Comparison of ENCODE assay signal across 11 mouse cellular contexts in the genomic region with DNA sequence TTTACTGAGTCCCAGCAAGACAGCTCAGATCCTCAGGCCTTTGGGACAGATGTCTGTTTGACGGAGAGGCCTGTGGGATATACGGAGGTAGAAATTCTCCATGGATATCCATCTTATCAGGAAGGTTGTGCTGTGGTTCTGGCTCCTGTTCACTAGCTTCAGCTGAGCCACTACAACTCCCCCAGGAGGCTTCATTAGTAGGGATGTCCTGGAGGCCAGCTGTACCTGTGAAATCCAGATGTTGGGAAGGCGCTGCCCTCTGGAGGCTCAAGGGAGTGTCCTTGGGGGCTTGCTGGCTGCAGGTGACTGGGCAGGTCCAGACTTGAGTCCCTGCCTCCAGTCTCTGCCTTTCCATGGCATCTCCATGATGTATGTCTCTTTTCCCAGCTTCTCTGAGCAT.
DNase-seq lines count a peak whose midpoint lies in the region; ATAC-seq and TF ChIP-seq lines count a peak whose summit lies in the region.
"Had no signal": no experiment of that assay in that cellular context is flagged by ENCODE, and none has a peak within 500 bp of the region (broad histone marks: within the 10 kb centered on the region; RNA-seq: fewer than 3 reads in every experiment).

No protein-coding gene starts in this region.

- no peak overlapping the region for H3K4me2 ChIP-seq in forebrain, postnatal 0 days (ENCODE audit: low read depth)
- H3K4me2 ChIP-seq in neural tube, embryonic 12.5 days (replicated peaks), result peak overlapping the region; percentile 55; the same call in 1 of the 2 replicates
- no peak overlapping the region for H3K4me2 ChIP-seq in stomach, embryonic 16.5 days (ENCODE audit: low read depth, low read length)
- H3K4me2 ChIP-seq: liver, embryonic 12.5 days had no signal

- no peak overlapping the region for H3K9ac ChIP-seq in forebrain, postnatal 0 days
- H3K9ac ChIP-seq in neural tube, embryonic 12.5 days, result no peak overlapping the region
- H3K9ac ChIP-seq in stomach, embryonic 16.5 days (ENCODE audit: low read length), result 0 out of 2 replicates have a peak overlapping the region, but pooled peaks have one; percentile 3
- H3K9ac ChIP-seq: liver, embryonic 12.5 days had no signal

- H3K4me3 ChIP-seq in forebrain, embryonic 10.5 days, result no peak overlapping the region
- no peak overlapping the region for H3K4me3 ChIP-seq in forebrain, postnatal 0 days (ENCODE audit: low read depth, low read length)
- H3K4me3 ChIP-seq in kidney, adult 2 months (ENCODE audit: insufficient read depth, low read depth, low read length), result no peak overlapping the region
- H3K4me3 ChIP-seq in neural tube, embryonic 12.5 days, result no peak overlapping the region
- no peak overlapping the region for H3K4me3 ChIP-seq in stomach, embryonic 16.5 days (replicated peaks; ENCODE audit: low read length)
- H3K4me3 ChIP-seq: liver, embryonic 12.5 days had no signal

- ATAC-seq in forebrain, postnatal 0 days, result no peak
- no peak for ATAC-seq in neural tube, embryonic 12.5 days (ENCODE audit: low FRiP score, low read depth)
- ATAC-seq in stomach, embryonic 16.5 days (ENCODE audit: insufficient read depth, low FRiP score), result no peak
- ATAC-seq: liver, embryonic 12.5 days had no signal

- peaks cover 3% of the 10 kb centered on the region; the same call in 1 of the 2 replicates for H3K9me3 ChIP-seq in forebrain, embryonic 10.5 days
- H3K9me3 ChIP-seq in forebrain, postnatal 0 days (ENCODE audit: low read length), result no peaks in the 10 kb centered on the region
- peaks cover 3% of the 10 kb centered on the region; the same call in 1 of the 2 replicates for H3K9me3 ChIP-seq in neural tube, embryonic 12.5 days
- H3K9me3 ChIP-seq in stomach, embryonic 16.5 days (replicated peaks; ENCODE audit: control insufficient read depth, low read length), result peaks cover 6% of the 10 kb centered on the region; the same call in 1 of the 2 replicates

- 64% methylated on average over 3 of the region's 3 CpGs for WGBS in forebrain, embryonic 10.5 days
- 73% methylated on average over 3 of the region's 3 CpGs for WGBS in forebrain, postnatal 0 days
- WGBS in kidney, adult 2 months, result 91% methylated on average over 3 of the region's 3 CpGs
- 59% methylated on average over 3 of the region's 3 CpGs for WGBS in neural tube, embryonic 12.5 days
- 70% methylated on average over 3 of the region's 3 CpGs for WGBS in stomach, embryonic 16.5 days

- TF ChIP-seq CTCF in forebrain, postnatal 0 days (IDR thresholded peaks at IDR 0.05; ENCODE audit: low read depth), result no peak
- TF ChIP-seq CTCF in kidney, adult 2 months (conservative IDR thresholded peaks at IDR 0.05; ENCODE audit: insufficient read depth, insufficient read length, low read depth, low read length), result 0 out of 2 replicates have a peak, but pooled peaks have one; percentile 22

- H3K36me3 ChIP-seq in forebrain, embryonic 10.5 days (replicated peaks), result no peaks in the 10 kb centered on the region
- no peaks in the 10 kb centered on the region for H3K36me3 ChIP-seq in forebrain, postnatal 0 days (ENCODE audit: insufficient read depth)
- H3K36me3 ChIP-seq in kidney, adult 2 months (ENCODE audit: control insufficient read depth, insufficient read depth, low read length), result no peaks in the 10 kb centered on the region
- no peaks in the 10 kb centered on the region for H3K36me3 ChIP-seq in neural tube, embryonic 12.5 days
- no peaks in the 10 kb centered on the region for H3K36me3 ChIP-seq in stomach, embryonic 16.5 days (ENCODE audit: control insufficient read depth, insufficient read depth, low read length)
- H3K36me3 ChIP-seq: hindbrain, embryonic 12.5 days; liver, embryonic 12.5 days had no signal

- no peak for TF ChIP-seq POLR2A in kidney, adult 2 months (IDR thresholded peaks at IDR 0.05; ENCODE audit: low read depth, low read length)

- peaks cover 70% of the 10 kb centered on the region for H3K4me1 ChIP-seq in forebrain, embryonic 10.5 days
- H3K4me1 ChIP-seq in forebrain, postnatal 0 days (ENCODE audit: insufficient read depth), result 0 out of 2 replicates have a peak, but pooled peaks cover 7% of the 10 kb centered on the region
- H3K4me1 ChIP-seq in kidney, adult 2 months (ENCODE audit: control insufficient read depth, insufficient read depth, low read length), result peaks cover 8% of the 10 kb centered on the region
- H3K4me1 ChIP-seq in neural tube, embryonic 12.5 days, result peaks cover 65% of the 10 kb centered on the region
- peaks cover 46% of the 10 kb centered on the region for H3K4me1 ChIP-seq in stomach, embryonic 16.5 days (ENCODE audit: control insufficient read depth, insufficient read depth, low read length)

- peaks cover 94% of the 10 kb centered on the region for H3K27me3 ChIP-seq in forebrain, embryonic 10.5 days (ENCODE audit: poor library complexity, severe bottlenecking)
- H3K27me3 ChIP-seq in forebrain, postnatal 0 days (ENCODE audit: insufficient read depth, low read length), result no peaks in the 10 kb centered on the region
- H3K27me3 ChIP-seq in kidney, adult 2 months (replicated peaks; ENCODE audit: control insufficient read depth, insufficient read depth, low read length), result no peaks in the 10 kb centered on the region
- 0 out of 2 replicates have a peak, but pooled peaks cover 7% of the 10 kb centered on the region for H3K27me3 ChIP-seq in neural tube, embryonic 12.5 days (replicated peaks)
- no peaks in the 10 kb centered on the region; the same call in 1 of the 2 replicates for H3K27me3 ChIP-seq in stomach, embryonic 16.5 days (ENCODE audit: control insufficient read depth, insufficient read depth, low read length)

- DNase-seq in forebrain, embryonic 10.5 days (ENCODE audit: extremely low spot score, low spot score), result no peak
- no peak for DNase-seq in forebrain, postnatal 0 days
- no peak for DNase-seq in kidney, adult 2 months
- DNase-seq in kidney, postnatal 4 days, result no peak
- DNase-seq in neural tube, embryonic 10.5 days (ENCODE audit: extremely low spot score, low spot score), result no peak
- no peak for DNase-seq in MN1 (ENCODE audit: low spot score)
- DNase-seq: cerebellum, adult 11 months had no signal

- H3K27ac ChIP-seq in forebrain, embryonic 10.5 days, result 0 out of 2 replicates have a peak overlapping the region, but pooled peaks have one; percentile 26
- no peak overlapping the region for H3K27ac ChIP-seq in forebrain, postnatal 0 days (ENCODE audit: low read depth, low read length)
- no peak overlapping the region for H3K27ac ChIP-seq in kidney, adult 2 months (ENCODE audit: insufficient read depth, low read depth, low read length)
- H3K27ac ChIP-seq in neural tube, embryonic 12.5 days, result no peak overlapping the region
- peak overlapping the region; percentile 37; the same call in 1 of the 2 replicates for H3K27ac ChIP-seq in stomach, embryonic 16.5 days (ENCODE audit: low read length)
- H3K27ac ChIP-seq: liver, embryonic 12.5 days had no signal

Comparison
In these comparisons a context has a peak if more than half of its experiments do, and no peak if none do; other contexts are left out.
1. H3K27ac ChIP-seq: peak in forebrain, embryonic 10.5 days (single experiment) and stomach, embryonic 16.5 days (single experiment); none in forebrain, postnatal 0 days (single experiment), kidney, adult 2 months (single experiment) and neural tube, embryonic 12.5 days (single experiment).